Mouse (Mus musculus) adrenal gland, postnatal 0 days (tissue): Measurements from ENCODE around the gene Chp2. TPM values are rescaled to one million over a fixed set of nuclear protein-coding genes. Genes with fewer than 3 reads are reported as not detected.

ENCODE experiments used
- polyA plus RNA-seq: library from polyadenylated mRNA; unstranded; fragments of >200 nt; fragmentation: Nextera tagmentation; extraction: Ambion mirVana; gene quantifications from 2 replicates; pipeline ENCODE4 v1.2.1, GENCODE M21; 2015

The Chp2 gene
- 0.85 and 1.0 TPM in 2 replicates for polyA plus RNA-seq

GRCm38 (mm10) chr7:122219315-122219801, at the start of gene Chp2:
Gene Chp2, plus strand, starts transcription at chr7:122219496.

GRCm38 (mm10) chr7:122186043-122186442, 33.3 kb upstream of the Chp2 start, which contains the start of gene Ern2:
Gene Ern2, minus strand, starts transcription at chr7:122186207.

Other genes with a start within 250 kb of the Chp2 start
- 17.4 and 24.1 TPM in 2 replicates for gene Cog7, start 237.8 kb upstream of the Chp2 start, polyA plus RNA-seq
- gene Gga2, start 198.3 kb upstream of the Chp2 start, polyA plus RNA-seq, result 26.0 and 28.4 TPM in 2 replicates
- 29.3 and 33.7 TPM in 2 replicates for gene Ubfd1, start 152.3 kb upstream of the Chp2 start, polyA plus RNA-seq
- 9.2 and 13.8 TPM in 2 replicates for gene Ears2, start 152.2 kb upstream of the Chp2 start, polyA plus RNA-seq
- 577 and 664 TPM in 2 replicates for gene Ndufab1, start 117.6 kb upstream of the Chp2 start, polyA plus RNA-seq
- gene Palb2, start 86.5 kb upstream of the Chp2 start, polyA plus RNA-seq, result 3.8 and 6.8 TPM in 2 replicates
- 81.8 and 96.6 TPM in 2 replicates for gene Dctn5, start 86.5 kb upstream of the Chp2 start, polyA plus RNA-seq
- gene Plk1, start 60.1 kb upstream of the Chp2 start, polyA plus RNA-seq, result 15.9 and 19.8 TPM in 2 replicates
- gene Ern2, start 33.3 kb upstream of the Chp2 start, polyA plus RNA-seq, result 0.39 TPM in 1 of 2 replicates, not detected in the other
- 20.1 and 43.7 TPM in 2 replicates for gene Prkcb, start 69.3 kb downstream of the Chp2 start, polyA plus RNA-seq